Comparison of ENCODE assay signal across 16 mouse cellular contexts in the genomic region with DNA sequence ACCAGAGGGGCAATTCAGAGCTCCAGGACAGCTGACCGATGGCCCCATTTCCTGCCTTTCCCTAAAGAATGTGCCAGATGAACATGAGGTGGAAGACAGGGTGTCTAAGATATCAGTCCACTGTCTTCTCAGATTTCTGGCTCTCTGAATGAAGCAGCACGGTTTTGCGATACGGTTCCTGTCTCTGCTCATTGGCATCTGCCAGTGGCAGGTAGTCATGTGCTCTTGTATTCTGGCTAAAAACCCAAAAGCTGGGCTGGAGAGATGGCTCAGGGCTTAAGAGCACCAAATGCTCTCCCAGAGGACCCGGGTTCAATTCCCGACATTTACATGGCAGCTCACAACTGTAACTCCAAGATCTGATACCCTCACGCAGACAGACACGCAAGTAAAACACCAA.
A peak's percentile ranks its signal among the peaks of the same experiment; 100 is the strongest.
DNase-seq lines count a peak whose midpoint lies in the region; TF ChIP-seq lines count a peak whose summit lies in the region.
"Had no signal": no experiment of that assay in that cellular context is flagged by ENCODE, and none has a peak within 500 bp of the region (broad histone marks: within the 10 kb centered on the region; RNA-seq: fewer than 3 reads in every experiment).

No protein-coding gene starts in this region.

- peak; percentile 59 to 65 for DNase-seq in cerebellum, postnatal 10 days
- DNase-seq in cerebellum, postnatal 4 days (ENCODE audit: low spot score in 2 of 2), result no peak
- DNase-seq in left cerebral cortex, adult 8-10 months (ENCODE audit: low spot score in 2 of 2), result no peak
- DNase-seq: adrenal gland, adult 2 months; adrenal gland, adult 8-10 months; adrenal gland, postnatal 10 days; adrenal gland, postnatal 14 days; adrenal gland, postnatal 25 days; adrenal gland, postnatal 36 days; B cell, adult 2 months; cerebellum, adult 11 months; cerebellum, adult 11-12 months; cerebellum, adult 18-20 months had no signal

- H3ac ChIP-seq in myocyte (ENCODE audit: control insufficient read depth, insufficient read length), result no peak overlapping the region

- no peaks in the 10 kb centered on the region for H3K79me2 ChIP-seq in myocyte (ENCODE audit: control insufficient read depth, insufficient read depth)

- H3K4me2 ChIP-seq in myocyte (ENCODE audit: low read depth), result peak overlapping the region; percentile 18

- no peaks in the 10 kb centered on the region for H3K36me3 ChIP-seq in myocyte (ENCODE audit: control insufficient read depth, insufficient read depth)

- H3K4me3 ChIP-seq in myocyte, result no peak overlapping the region

- H3K27me3 ChIP-seq in myocyte (ENCODE audit: control insufficient read depth, insufficient read depth, insufficient read length), result no peaks in the 10 kb centered on the region
- H3K27me3 ChIP-seq: CH12.LX, Patski had no signal

- no peak for TF ChIP-seq POLR2A in myocyte (IDR thresholded peaks at IDR 0.05; ENCODE audit: insufficient read length, low read depth)

TF ChIP-seq in myocyte, 11 proteins besides CTCF, POLR2A, EP300 and RAD21:
- TF ChIP-seq SRF (IDR thresholded peaks at IDR 0.05; ENCODE audit: control insufficient read depth, insufficient read length, low read depth), result no peak
- no peak for TF ChIP-seq POLR2AphosphoS2 (IDR thresholded peaks at IDR 0.05; ENCODE audit: insufficient read length, low read depth)
- no peak for TF ChIP-seq MYOG (IDR thresholded peaks at IDR 0.05; ENCODE audit: control insufficient read depth in 1 of 3, insufficient read depth in 1 of 3, insufficient read length in 2 of 3, low read depth in 2 of 3)
- TF ChIP-seq CEBPB (IDR thresholded peaks at IDR 0.05; ENCODE audit: insufficient read depth, poor library complexity, severe bottlenecking), result no peak
- no peak for TF ChIP-seq TCF12 (IDR thresholded peaks at IDR 0.05; ENCODE audit: insufficient read depth, poor library complexity, severe bottlenecking)

Comparison
In these comparisons a context has a peak if more than half of its experiments do, and no peak if none do; other contexts are left out.
1. DNase-seq: peak in cerebellum, postnatal 10 days (2 of 2); none in cerebellum, postnatal 4 days (0 of 2) and left cerebral cortex, adult 8-10 months (0 of 2).